Mouse (Mus musculus) embryonic facial prominence, embryonic 12.5 days (tissue): ENCODE data around the gene D330045A20Rik. TPM values are rescaled to one million over a fixed set of nuclear protein-coding genes. Genes with fewer than 3 reads are reported as not detected.
"Not testable (repeated sequence)": the region's sequence is repeated elsewhere in the genome, so short reads cannot be mapped to it uniquely, and the experiment has no call there.

Experiments used
- ATAC-seq: fragments of 200-750 bp; cut with Nextera tagmentation; 2 replicates; pipeline ENCODE4 v1.8.0; 2017; ENCODE audit not compliant: insufficient number of reproducible peaks, insufficient read depth, low FRiP score, low TSS enrichment
- H3K27ac ChIP-seq: fragments of 300-500 bp; sonication (generic); 2 replicates; pipeline ENCODE4 v1.5.1; 2016; ENCODE audit warnings: mild to moderate bottlenecking
- H3K27me3 ChIP-seq: fragments of 300-500 bp; sonication (generic); 2 replicates; pipeline ENCODE4 v1.6.1; 2016; ENCODE audit warnings: mild to moderate bottlenecking, moderate library complexity
- H3K36me3 ChIP-seq: fragments of 300-500 bp; sonication (generic); 2 replicates; pipeline ENCODE4 v1.6.1; 2016; ENCODE audit warnings: mild to moderate bottlenecking
- H3K4me1 ChIP-seq: fragments of 300-500 bp; sonication (generic); 2 replicates; pipeline ENCODE4 v1.6.1; 2016
- H3K4me2 ChIP-seq: fragments of 300-500 bp; sonication (generic); replicated peaks from 2 replicates; pipeline ENCODE4 v1.6.1; 2016; ENCODE audit warnings: mild to moderate bottlenecking, moderate library complexity
- H3K4me3 ChIP-seq: fragments of 300-500 bp; sonication (generic); 2 replicates; pipeline ENCODE4 v1.5.1; 2016; ENCODE audit warnings: mild to moderate bottlenecking
- H3K9ac ChIP-seq: fragments of 300-500 bp; sonication (generic); 2 replicates; pipeline ENCODE4 v1.6.1; 2016; ENCODE audit warnings: mild to moderate bottlenecking, moderate library complexity
- H3K9me3 ChIP-seq: fragments of 300-500 bp; sonication (generic); 2 replicates; pipeline ENCODE4 v1.6.1; 2016; ENCODE audit warnings: mild to moderate bottlenecking, moderate library complexity
- WGBS: fragments of 180-500 bp; shearing (Covaris S2); methylation state at CpG from one replicate; pipeline ENCODE4 v1.1.7; 2016; 5-methylcytosine and 5-hydroxymethylcytosine counted together
- polyA plus RNA-seq: library from polyadenylated mRNA; unstranded; fragments of >200 nt; fragmentation: Nextera tagmentation; extraction: Ambion mirVana; gene quantifications from 2 replicates; pipeline ENCODE4 v1.2.1, GENCODE M21; 2016

The D330045A20Rik gene
- polyA plus RNA-seq = 1.3 and 2.0 TPM in 2 replicates

DNA sequence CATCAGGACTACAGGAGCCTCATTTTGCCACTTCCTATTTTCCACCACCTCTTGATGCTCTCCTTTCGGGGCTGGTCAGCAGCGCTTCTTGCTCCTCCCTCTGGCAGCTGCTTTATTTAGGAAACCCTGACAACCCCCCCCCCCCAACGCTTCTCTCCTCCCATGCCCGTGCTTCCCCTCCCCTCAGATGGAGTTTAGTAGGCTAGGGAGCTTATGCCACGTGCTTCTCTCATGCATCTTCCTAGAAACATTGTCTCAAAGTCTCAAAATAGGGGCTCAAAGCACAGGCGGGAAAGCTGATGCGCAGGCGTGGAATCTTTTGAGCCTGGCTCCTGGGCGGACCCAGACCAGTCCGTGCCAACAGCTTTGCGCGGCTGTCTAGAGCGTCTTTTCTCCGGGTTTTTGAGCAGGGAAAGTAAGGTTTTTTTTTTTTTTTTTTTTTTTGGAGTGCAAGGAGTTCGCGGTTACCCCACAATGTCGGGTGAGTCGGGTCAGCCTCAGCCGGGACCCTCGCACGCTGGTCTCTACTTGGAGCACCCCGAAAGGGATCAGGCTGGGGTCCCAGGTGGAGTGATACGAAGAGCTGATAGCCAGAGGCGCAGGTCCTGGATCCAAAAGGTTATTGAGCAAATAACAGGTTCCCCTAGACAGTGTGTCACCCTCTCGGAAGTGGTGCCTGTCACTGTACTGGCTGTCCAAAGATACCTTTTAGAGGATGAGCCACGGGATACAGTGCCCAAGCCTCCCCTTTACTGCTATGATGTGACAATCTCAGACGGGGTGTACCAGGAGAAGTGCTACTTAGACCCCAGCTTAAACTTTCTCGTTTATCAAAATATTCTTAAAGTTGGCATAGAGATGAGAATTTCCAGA is at the start of gene D330045A20Rik:
D330045A20Rik (plus strand) TSS at position 346 of the 873 bp plus-strand sequence.
- peak within 1 kb of the TSS; percentile 51 for H3K4me2 ChIP-seq
- H3K9ac ChIP-seq = no peak within 1 kb of the TSS
- ATAC-seq = peak; percentile 77; the same call in 1 of the 2 replicates
- no peaks in the 10 kb centered on the region; the same call in 1 of the 2 replicates for H3K27me3 ChIP-seq
- no peaks in the 10 kb centered on the region for H3K9me3 ChIP-seq
- H3K4me1 ChIP-seq = no peaks in the 10 kb centered on the region
- WGBS = 27% methylated on average over 28 of the region's 28 CpGs
- H3K4me3 ChIP-seq = peak within 1 kb of the TSS; percentile 28
- no peak within 1 kb of the TSS for H3K27ac ChIP-seq
- no peaks in the 10 kb centered on the region for H3K36me3 ChIP-seq

DNA sequence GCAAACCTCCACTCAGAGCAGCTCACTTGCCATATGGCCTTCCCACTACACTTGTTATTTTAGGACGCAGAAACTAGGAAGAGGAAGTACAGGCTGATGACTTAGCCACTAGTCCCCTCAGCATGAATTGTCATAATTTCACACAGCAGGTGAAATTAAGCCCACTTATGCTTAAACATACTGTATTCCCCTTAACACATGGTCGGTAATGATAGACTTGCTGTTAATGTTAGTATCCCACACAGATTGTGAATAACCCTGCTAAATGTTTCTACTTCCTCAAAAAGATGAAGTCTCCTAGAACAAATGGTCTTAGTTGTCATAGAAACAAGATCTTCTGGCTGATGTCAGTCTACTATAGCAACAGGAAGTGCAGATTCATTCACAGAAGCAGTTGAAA is 47.6 kb upstream of the D330045A20Rik start:
- H3K27me3 ChIP-seq = no peaks in the 10 kb centered on the region; the same call in 1 of the 2 replicates
- H3K4me3 ChIP-seq = no peak overlapping the region
- H3K27ac ChIP-seq = no peak overlapping the region
- H3K4me1 ChIP-seq = no peaks in the 10 kb centered on the region
- H3K36me3 ChIP-seq = no peaks in the 10 kb centered on the region
- WGBS = 73% methylated on average over 2 of the region's 2 CpGs
- no peak for ATAC-seq
- no peak overlapping the region for H3K4me2 ChIP-seq
- no peaks in the 10 kb centered on the region for H3K9me3 ChIP-seq
- H3K9ac ChIP-seq = no peak overlapping the region

DNA sequence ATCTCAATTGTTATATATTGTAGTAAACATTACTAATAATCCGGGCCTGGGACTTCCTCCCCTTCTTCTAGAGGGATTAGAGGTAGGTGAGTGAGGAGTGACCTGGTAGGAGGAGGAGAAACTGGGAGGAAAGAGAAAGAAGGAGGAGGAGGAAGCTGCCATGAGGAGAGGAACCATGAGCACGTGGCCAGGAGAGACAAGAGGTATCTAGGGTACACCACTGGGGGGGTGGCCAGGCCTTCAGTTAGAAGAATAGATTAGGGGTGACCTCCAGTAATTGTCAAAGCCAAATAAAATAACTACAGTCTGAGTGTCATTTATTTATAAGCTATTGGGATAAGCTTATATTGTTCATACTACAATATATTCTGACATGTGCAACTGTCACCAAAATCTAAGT is 45.0 kb upstream of the D330045A20Rik start:
- H3K27me3 ChIP-seq = no peaks in the 10 kb centered on the region; the same call in 1 of the 2 replicates
- H3K27ac ChIP-seq = no peak overlapping the region
- H3K4me2 ChIP-seq = no peak overlapping the region
- H3K4me1 ChIP-seq = no peaks in the 10 kb centered on the region
- no peak overlapping the region for H3K4me3 ChIP-seq
- no peak overlapping the region for H3K9ac ChIP-seq
- H3K36me3 ChIP-seq = no peaks in the 10 kb centered on the region
- WGBS = 55% methylated on average over 2 of the region's 2 CpGs
- H3K9me3 ChIP-seq = no peaks in the 10 kb centered on the region
- ATAC-seq = no peak

DNA sequence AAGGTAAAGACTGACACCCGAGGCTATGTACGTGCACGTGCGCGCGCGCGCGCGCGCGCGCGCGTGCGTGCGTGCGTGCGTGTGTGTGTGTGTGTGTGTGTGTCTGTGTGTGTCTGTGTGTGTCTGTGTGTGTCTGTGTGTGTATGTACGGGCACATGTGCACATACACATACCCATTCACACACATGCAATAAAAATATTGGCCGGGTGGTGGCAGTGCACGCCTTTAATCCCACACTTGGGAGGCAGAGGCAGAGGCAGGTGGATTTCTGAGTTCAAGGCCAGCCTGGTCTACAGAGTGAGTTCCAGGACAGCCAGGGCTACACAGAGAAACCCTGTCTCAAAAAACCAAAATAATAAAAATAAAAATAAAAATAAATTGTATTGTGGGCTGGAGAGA is 39.1 kb upstream of the D330045A20Rik start:
- not testable (repeated sequence) for H3K4me1 ChIP-seq, H3K4me3 ChIP-seq, H3K9ac ChIP-seq, ATAC-seq, H3K9me3 ChIP-seq, H3K4me2 ChIP-seq, H3K27me3 ChIP-seq, H3K36me3 ChIP-seq, H3K27ac ChIP-seq
- WGBS = 93% methylated on average over 22 of the region's 22 CpGs

DNA sequence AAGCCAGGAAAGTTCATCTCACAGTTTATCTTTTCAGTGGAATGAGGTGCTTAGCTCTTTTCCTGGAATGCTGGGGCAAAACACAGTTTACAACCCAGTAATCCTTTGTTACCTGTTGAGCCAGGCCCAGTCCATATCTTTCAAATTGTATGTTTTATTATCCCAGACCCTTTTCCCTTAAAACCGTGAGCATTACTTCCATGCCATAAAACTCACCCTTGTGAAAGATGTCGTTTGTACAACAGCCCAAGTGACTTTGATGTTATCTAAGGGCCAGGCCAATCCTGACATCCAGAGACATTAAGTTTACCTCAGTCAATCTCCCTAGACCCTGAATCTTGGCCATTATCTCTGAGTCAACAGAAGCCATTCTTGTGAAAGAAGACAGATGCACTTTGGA is 23.4 kb upstream of the D330045A20Rik start:
- no peak overlapping the region for H3K9ac ChIP-seq
- no peaks in the 10 kb centered on the region for H3K4me1 ChIP-seq
- no peak overlapping the region for H3K4me2 ChIP-seq
- H3K4me3 ChIP-seq = no peak overlapping the region
- H3K36me3 ChIP-seq = no peaks in the 10 kb centered on the region
- H3K27ac ChIP-seq = no peak overlapping the region
- WGBS = 69% methylated on average over 2 of the region's 2 CpGs
- no peak for ATAC-seq
- no peaks in the 10 kb centered on the region for H3K27me3 ChIP-seq
- no peaks in the 10 kb centered on the region for H3K9me3 ChIP-seq

DNA sequence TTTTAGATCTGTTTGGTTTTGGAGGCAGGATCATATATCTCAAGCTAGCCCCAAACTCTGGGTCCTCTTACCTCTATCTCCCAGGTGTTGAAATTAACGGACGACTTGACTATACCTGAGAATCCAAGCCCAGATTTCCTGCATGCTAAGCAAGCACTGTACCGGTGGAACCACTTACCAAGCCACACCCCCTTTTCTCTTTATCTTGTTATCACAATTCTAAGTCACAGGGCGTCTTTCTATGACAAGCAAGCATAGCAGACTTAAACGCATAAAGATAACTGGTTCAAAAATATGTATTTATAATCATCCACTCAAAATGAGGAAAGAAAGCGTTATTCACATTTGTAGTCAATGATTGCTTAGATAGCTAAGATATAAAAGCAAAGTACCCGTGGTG is 1.9 kb downstream of the D330045A20Rik start:
- 61% methylated on average over 7 of the region's 7 CpGs for WGBS
- Histone ChIP-seq H3K9me3 (no peaks in the 10 kb centered on the region), H3K9ac (no peak overlapping the region), H3K4me3 (no peak overlapping the region), H3K27ac (no peak overlapping the region), H3K27me3 (no peaks in the 10 kb centered on the region; the same call in 1 of the 2 replicates), H3K4me1 (no peaks in the 10 kb centered on the region), H3K4me2 (no peak overlapping the region), H3K36me3 (no peaks in the 10 kb centered on the region)
- ATAC-seq = no peak

DNA sequence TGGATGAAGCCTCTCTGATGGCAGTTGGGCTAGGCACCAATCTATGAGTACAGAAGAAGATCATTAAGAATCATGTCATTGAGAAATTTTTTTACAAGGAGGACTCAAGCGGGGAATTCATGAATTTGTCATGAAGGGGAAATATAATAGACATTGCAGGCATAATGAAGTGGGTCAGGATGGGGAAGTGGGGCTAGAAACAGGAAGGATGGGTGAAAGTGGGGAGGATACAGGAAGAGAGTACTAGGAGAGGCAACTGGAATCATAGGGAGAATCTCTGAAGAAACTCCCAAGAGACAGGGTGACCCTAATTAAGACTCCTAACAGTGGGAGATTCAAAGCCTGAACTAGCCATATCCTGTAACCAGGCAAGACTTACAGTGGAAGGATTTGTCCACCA is 4.8 kb downstream of the D330045A20Rik start:
- Histone ChIP-seq H3K36me3 (no peaks in the 10 kb centered on the region), H3K4me3 (no peak overlapping the region), H3K4me2 (no peak overlapping the region), H3K27me3 (no peaks in the 10 kb centered on the region; the same call in 1 of the 2 replicates), H3K9ac (no peak overlapping the region), H3K9me3 (no peaks in the 10 kb centered on the region), H3K27ac (no peak overlapping the region), H3K4me1 (no peaks in the 10 kb centered on the region)
- 89% methylated on average over 1 of the region's 1 CpGs for WGBS
- no peak for ATAC-seq

DNA sequence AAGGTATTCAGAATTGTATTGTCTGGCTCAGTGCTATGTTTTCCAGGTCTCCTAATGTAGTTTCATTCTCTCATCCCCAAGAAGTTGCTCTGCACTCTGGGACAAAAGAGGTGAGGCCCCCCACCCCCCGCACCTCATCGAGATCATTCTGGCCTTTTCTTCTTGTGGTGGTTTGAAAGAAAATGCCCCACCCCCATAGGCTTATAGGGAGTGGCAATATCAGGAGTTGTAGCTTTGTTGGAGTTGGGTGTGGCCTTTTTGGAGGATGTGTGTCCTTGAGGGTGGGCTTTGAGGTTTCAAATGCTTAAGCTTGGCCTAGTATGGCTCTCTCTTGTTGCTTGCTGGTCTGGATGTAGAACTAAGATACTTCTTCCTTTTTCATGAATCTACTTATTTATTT is 36.0 kb downstream of the D330045A20Rik start:
- 90% methylated on average over 2 of the region's 2 CpGs for WGBS
- ATAC-seq = no peak
- no peaks in the 10 kb centered on the region for H3K36me3 ChIP-seq
- no peaks in the 10 kb centered on the region for H3K9me3 ChIP-seq
- H3K4me3 ChIP-seq = no peak overlapping the region
- no peaks in the 10 kb centered on the region for H3K27me3 ChIP-seq
- no peaks in the 10 kb centered on the region for H3K4me1 ChIP-seq
- no peak overlapping the region for H3K4me2 ChIP-seq
- H3K27ac ChIP-seq = no peak overlapping the region
- H3K9ac ChIP-seq = no peak overlapping the region

DNA sequence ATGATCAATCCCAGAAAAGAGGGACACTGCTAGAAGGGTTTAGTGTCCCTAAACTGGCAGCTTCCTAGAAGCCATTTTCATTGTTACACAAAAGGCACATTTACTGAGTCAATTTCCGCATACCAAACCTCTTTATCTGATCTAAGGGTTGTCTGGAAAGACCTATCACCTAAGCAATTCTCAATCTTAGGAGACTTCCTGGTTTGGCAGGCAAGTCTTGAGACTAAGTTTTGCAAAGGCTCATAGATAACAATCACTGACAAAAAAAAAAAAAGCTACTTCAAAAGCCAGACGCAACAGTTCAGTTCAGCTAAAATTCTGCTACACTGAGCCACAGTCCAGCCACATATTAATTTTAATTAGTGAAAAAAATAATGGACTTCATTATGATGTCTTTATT is 39.1 kb downstream of the D330045A20Rik start:
- Histone ChIP-seq H3K4me2 (no peak overlapping the region), H3K36me3 (no peaks in the 10 kb centered on the region), H3K27ac (no peak overlapping the region), H3K9me3 (no peaks in the 10 kb centered on the region), H3K4me1 (no peaks in the 10 kb centered on the region), H3K27me3 (no peaks in the 10 kb centered on the region), H3K9ac (no peak overlapping the region), H3K4me3 (no peak overlapping the region)
- no peak for ATAC-seq
- WGBS = 72% methylated on average over 2 of the region's 2 CpGs

DNA sequence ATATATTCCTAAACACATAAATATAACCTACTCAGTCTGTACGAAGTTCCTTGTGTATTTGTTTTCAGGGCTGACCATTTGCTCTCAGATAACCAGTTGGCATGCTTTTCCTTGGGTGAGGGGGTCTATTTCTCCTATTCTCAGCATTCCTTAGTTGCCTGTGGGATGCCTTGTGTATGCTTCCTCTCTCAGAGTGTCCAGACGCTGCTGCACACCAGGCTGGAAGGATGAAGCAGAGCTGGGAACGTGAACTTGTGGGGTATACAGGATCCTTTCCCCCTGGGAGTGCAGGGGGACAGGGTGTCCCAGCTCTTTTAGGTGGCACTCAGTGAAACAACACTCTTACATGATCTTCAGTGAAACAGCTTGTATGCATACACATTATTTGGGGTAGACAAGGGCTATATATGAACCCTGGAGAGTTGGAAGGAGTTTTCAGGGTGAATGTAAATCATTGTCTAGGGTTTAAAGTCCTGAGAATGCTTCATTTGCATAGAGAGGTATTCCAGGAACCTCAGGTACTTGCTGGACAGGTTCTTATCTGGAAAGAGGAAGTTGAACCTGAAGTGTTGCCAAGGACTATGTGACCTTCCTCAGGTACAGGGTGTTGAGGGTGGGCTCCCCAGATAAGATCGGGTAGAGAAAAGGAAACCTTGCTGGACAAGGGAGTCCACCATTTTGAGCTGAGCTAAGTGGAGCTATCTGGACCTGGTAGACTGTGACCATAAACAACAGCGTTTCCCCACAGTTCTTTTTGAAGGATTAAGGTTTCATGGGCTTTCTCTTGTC is 44.3 kb downstream of the D330045A20Rik start:
- H3K4me3 ChIP-seq = no peak overlapping the region
- H3K9ac ChIP-seq = no peak overlapping the region
- H3K4me2 ChIP-seq = no peak overlapping the region
- no peaks in the 10 kb centered on the region for H3K9me3 ChIP-seq
- no peak for ATAC-seq
- H3K27ac ChIP-seq = no peak overlapping the region
- no peaks in the 10 kb centered on the region for H3K36me3 ChIP-seq
- H3K27me3 ChIP-seq = no peaks in the 10 kb centered on the region
- no peaks in the 10 kb centered on the region for H3K4me1 ChIP-seq
- 73% methylated on average over 5 of the region's 5 CpGs for WGBS

DNA sequence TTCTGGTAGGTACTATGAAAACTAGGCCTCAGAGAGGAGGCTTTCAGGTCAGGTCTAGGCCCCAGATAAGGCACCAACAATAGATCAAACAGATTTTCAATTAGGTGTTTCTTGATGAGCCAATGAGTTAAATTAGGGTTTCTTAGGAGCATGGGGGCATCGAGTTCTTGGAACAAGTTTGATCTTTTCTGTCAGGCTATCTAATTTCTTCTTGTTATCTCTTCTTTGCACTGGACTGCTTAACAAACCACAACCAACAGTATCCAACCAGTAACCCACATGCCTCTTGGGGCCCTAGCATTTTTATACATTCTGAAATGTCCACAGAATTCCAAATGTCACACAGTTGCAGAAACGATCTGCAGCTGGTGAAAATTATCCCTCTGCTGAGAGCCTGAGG is 45.6 kb downstream of the D330045A20Rik start:
- Histone ChIP-seq H3K36me3 (no peaks in the 10 kb centered on the region), H3K4me1 (no peaks in the 10 kb centered on the region), H3K9ac (no peak overlapping the region), H3K4me3 (no peak overlapping the region), H3K4me2 (no peak overlapping the region), H3K27me3 (no peaks in the 10 kb centered on the region), H3K27ac (no peak overlapping the region), H3K9me3 (no peaks in the 10 kb centered on the region)
- 66% methylated on average over 2 of the region's 2 CpGs for WGBS
- no peak for ATAC-seq

DNA sequence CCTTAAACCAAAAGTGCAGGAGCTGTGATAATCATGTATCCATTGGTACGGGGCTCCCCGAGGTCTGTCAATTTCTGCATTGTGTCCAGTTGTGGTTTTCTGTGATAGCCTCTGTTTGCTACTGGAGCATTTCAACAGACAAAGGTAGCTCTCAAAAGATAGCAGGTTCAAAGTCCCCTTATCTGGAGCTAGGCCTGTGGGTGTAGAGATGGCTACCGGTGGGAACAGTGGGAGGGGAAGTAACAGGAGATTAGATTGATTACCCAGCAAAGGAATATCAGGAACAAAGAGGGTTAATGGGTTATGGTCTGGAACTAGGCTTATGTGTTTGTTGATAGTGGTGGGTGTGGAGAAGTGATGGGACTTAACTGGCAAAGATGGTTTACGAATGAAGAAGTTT is 46.8 kb downstream of the D330045A20Rik start:
- Histone ChIP-seq H3K36me3 (no peaks in the 10 kb centered on the region), H3K9me3 (no peaks in the 10 kb centered on the region), H3K4me2 (no peak overlapping the region), H3K4me3 (no peak overlapping the region), H3K4me1 (no peaks in the 10 kb centered on the region), H3K27me3 (no peaks in the 10 kb centered on the region), H3K27ac (no peak overlapping the region), H3K9ac (no peak overlapping the region)
- no peak for ATAC-seq
- 86% methylated on average over 4 of the region's 4 CpGs for WGBS
